Mouse (Mus musculus): ENCODE results near the gene Mpped2. TPM values are rescaled to one million over a fixed set of nuclear protein-coding genes. Genes with fewer than 3 reads are reported as not detected.

Gene Mpped2
- polyA plus RNA-seq (2012; rRNA removed): 3.4 and 4.1 TPM in 2 replicates

- no peaks in the 10 kb centered on the region for H3K36me3 ChIP-seq (ENCODE audit: control insufficient read depth, insufficient read depth, low read length)
- H3K27ac ChIP-seq (ENCODE audit: insufficient read depth, low read depth, low read length): peak within 1 kb of the TSS; percentile 95
- TF ChIP-seq POLR2A (IDR thresholded peaks at IDR 0.05; ENCODE audit: low read depth, low read length) (no peak), CTCF (conservative IDR thresholded peaks at IDR 0.05; ENCODE audit: insufficient read depth, insufficient read length, low read depth, low read length) (0 out of 2 replicates have a peak, but pooled peaks have one; percentile 29)
- peak within 1 kb of the TSS; percentile 97 for H3K4me3 ChIP-seq (ENCODE audit: insufficient read depth, low read depth, low read length)
- WGBS: under 1% methylated on average over 54 of the region's 56 CpGs
- H3K27me3 ChIP-seq (replicated peaks; ENCODE audit: control insufficient read depth, insufficient read depth, low read length): peaks cover 5% of the 10 kb centered on the region
- peak; percentile 61 for DNase-seq
- no peaks in the 10 kb centered on the region; the same call in 1 of the 2 replicates for H3K4me1 ChIP-seq (ENCODE audit: control insufficient read depth, insufficient read depth, low read length)
Observed at GRCm38 (mm10) chr2:106692783-106693701, at the start of gene Mpped2. Mpped2 (plus strand) TSS chr2:106693269.

- Histone ChIP-seq H3K36me3 (ENCODE audit: control insufficient read depth, insufficient read depth, low read length) (no peaks in the 10 kb centered on the region), H3K27me3 (replicated peaks; ENCODE audit: control insufficient read depth, insufficient read depth, low read length) (no peaks in the 10 kb centered on the region), H3K27ac (ENCODE audit: insufficient read depth, low read depth, low read length) (no peak overlapping the region), H3K4me3 (ENCODE audit: insufficient read depth, low read depth, low read length) (no peak overlapping the region), H3K4me1 (ENCODE audit: control insufficient read depth, insufficient read depth, low read length) (no peaks in the 10 kb centered on the region)
- WGBS: 77% methylated on average over 3 of the region's 3 CpGs
- DNase-seq: peak; percentile 2
- no peak for TF ChIP-seq POLR2A (IDR thresholded peaks at IDR 0.05; ENCODE audit: low read depth, low read length)
- no peak for TF ChIP-seq CTCF (conservative IDR thresholded peaks at IDR 0.05; ENCODE audit: insufficient read depth, insufficient read length, low read depth, low read length)
Observed at GRCm38 (mm10) chr2:106644782-106645181, 48.3 kb upstream of the Mpped2 start.

GRCm38 (mm10) chr2:106649686-106650570 is 43.1 kb upstream of the Mpped2 start:
- TF ChIP-seq POLR2A (IDR thresholded peaks at IDR 0.05; ENCODE audit: low read depth, low read length): no peak
- TF ChIP-seq CTCF (conservative IDR thresholded peaks at IDR 0.05; ENCODE audit: insufficient read depth, insufficient read length, low read depth, low read length): no peak
- Histone ChIP-seq H3K4me3 (ENCODE audit: insufficient read depth, low read depth, low read length) (peak overlapping the region; percentile 49), H3K27me3 (replicated peaks; ENCODE audit: control insufficient read depth, insufficient read depth, low read length) (no peaks in the 10 kb centered on the region), H3K27ac (ENCODE audit: insufficient read depth, low read depth, low read length) (no peak overlapping the region), H3K4me1 (ENCODE audit: control insufficient read depth, insufficient read depth, low read length) (no peaks in the 10 kb centered on the region), H3K36me3 (ENCODE audit: control insufficient read depth, insufficient read depth, low read length) (no peaks in the 10 kb centered on the region)
- 10% methylated on average over 25 of the region's 25 CpGs for WGBS
- DNase-seq: peak; percentile 83

DNA sequence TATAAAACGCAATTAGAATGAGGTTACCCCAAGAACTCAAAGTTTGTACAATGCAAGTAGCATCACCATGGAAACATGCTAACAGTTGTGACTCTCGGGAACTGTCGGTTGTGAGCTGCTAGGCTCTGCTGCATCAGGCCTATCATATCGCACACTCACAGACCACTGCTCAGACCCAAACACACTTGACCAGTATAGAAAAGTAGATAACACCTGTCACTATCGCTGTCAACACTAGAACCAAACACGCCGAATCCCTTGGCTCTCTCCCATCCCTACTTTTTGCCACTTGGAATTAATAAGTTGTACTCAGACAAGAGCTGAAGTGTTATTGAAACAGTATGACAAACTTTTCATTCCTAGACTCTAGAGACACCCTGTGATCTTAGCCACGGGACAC is 40.9 kb upstream of the Mpped2 start:
- H3K27ac ChIP-seq (ENCODE audit: insufficient read depth, low read depth, low read length): no peak overlapping the region
- no peak for DNase-seq
- H3K27me3 ChIP-seq (replicated peaks; ENCODE audit: control insufficient read depth, insufficient read depth, low read length): no peaks in the 10 kb centered on the region
- TF ChIP-seq POLR2A (IDR thresholded peaks at IDR 0.05; ENCODE audit: low read depth, low read length) (no peak), CTCF (conservative IDR thresholded peaks at IDR 0.05; ENCODE audit: insufficient read depth, insufficient read length, low read depth, low read length) (no peak)
- H3K36me3 ChIP-seq (ENCODE audit: control insufficient read depth, insufficient read depth, low read length): no peaks in the 10 kb centered on the region
- WGBS: 91% methylated on average over 8 of the region's 8 CpGs
- H3K4me1 ChIP-seq (ENCODE audit: control insufficient read depth, insufficient read depth, low read length): no peaks in the 10 kb centered on the region
- H3K4me3 ChIP-seq (ENCODE audit: insufficient read depth, low read depth, low read length): no peak overlapping the region

- 81% methylated on average over 4 of the region's 4 CpGs for WGBS
- no peaks in the 10 kb centered on the region for H3K36me3 ChIP-seq (ENCODE audit: control insufficient read depth, insufficient read depth, low read length)
- DNase-seq: no peak
Observed at GRCm38 (mm10) chr2:106652741-106653140, 40.3 kb upstream of the Mpped2 start.

DNA sequence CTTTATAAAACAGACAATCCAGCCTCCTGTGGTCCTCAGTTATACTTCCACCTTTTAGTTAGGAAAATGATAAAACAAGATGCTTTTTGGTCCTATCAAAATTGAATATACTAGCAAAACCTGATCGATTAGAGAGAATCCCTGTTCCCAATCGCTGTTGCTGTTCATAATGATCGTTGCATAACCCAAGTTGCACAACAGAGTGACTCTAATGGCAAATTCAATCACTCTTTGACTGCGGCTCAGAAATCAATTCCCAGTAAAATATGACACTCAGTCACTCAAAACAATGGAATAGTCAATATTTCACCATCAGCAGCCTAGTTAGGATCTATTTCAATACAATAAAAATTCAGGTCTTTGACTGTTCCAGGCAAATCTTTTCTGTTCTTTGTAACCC is 39.8 kb upstream of the Mpped2 start:
- Histone ChIP-seq H3K27ac (ENCODE audit: insufficient read depth, low read depth, low read length) (no peak overlapping the region), H3K36me3 (ENCODE audit: control insufficient read depth, insufficient read depth, low read length) (no peaks in the 10 kb centered on the region), H3K4me1 (ENCODE audit: control insufficient read depth, insufficient read depth, low read length) (no peaks in the 10 kb centered on the region), H3K27me3 (replicated peaks; ENCODE audit: control insufficient read depth, insufficient read depth, low read length) (no peaks in the 10 kb centered on the region), H3K4me3 (ENCODE audit: insufficient read depth, low read depth, low read length) (no peak overlapping the region)
- 94% methylated on average over 4 of the region's 4 CpGs for WGBS
- no peak for DNase-seq
- TF ChIP-seq CTCF (conservative IDR thresholded peaks at IDR 0.05; ENCODE audit: insufficient read depth, insufficient read length, low read depth, low read length) (no peak), POLR2A (IDR thresholded peaks at IDR 0.05; ENCODE audit: low read depth, low read length) (no peak)

More at GRCm38 (mm10) chr2:106652741-106653140, 40.3 kb upstream of the Mpped2 start:
- Histone ChIP-seq H3K4me3 (ENCODE audit: insufficient read depth, low read depth, low read length) (no peak overlapping the region), H3K4me1 (ENCODE audit: control insufficient read depth, insufficient read depth, low read length) (no peaks in the 10 kb centered on the region), H3K27me3 (replicated peaks; ENCODE audit: control insufficient read depth, insufficient read depth, low read length) (no peaks in the 10 kb centered on the region), H3K27ac (ENCODE audit: insufficient read depth, low read depth, low read length) (no peak overlapping the region)
- TF ChIP-seq CTCF (conservative IDR thresholded peaks at IDR 0.05; ENCODE audit: insufficient read depth, insufficient read length, low read depth, low read length) (no peak), POLR2A (IDR thresholded peaks at IDR 0.05; ENCODE audit: low read depth, low read length) (no peak)

Measured in kidney, adult 2 months (tissue).